Mouse (Mus musculus) heart, adult 2 months (tissue): ENCODE measurements around the gene Krt18.

Experiments
- CTCF ChIP-seq: fragments of 200-600 bp; IDR thresholded peaks from 2 replicates; pipeline ENCODE4 v1.8.1; 2022; ENCODE audit warnings: antibody characterized with exemption, mild to moderate bottlenecking, moderate library complexity
- EP300 ChIP-seq: fragments of 200-500 bp; IDR thresholded peaks from 2 replicates; pipeline ENCODE4 v1.6.1; 2011; ENCODE audit warnings: low read depth, low read length, control low read depth; ENCODE audit not compliant: insufficient read depth
- POLR2A ChIP-seq: fragments of 200-500 bp; IDR thresholded peaks from 2 replicates; pipeline ENCODE4 v1.6.1; 2011; ENCODE audit warnings: mild to moderate bottlenecking, low read depth, low read length, control low read depth; ENCODE audit not compliant: insufficient read depth

DNA sequence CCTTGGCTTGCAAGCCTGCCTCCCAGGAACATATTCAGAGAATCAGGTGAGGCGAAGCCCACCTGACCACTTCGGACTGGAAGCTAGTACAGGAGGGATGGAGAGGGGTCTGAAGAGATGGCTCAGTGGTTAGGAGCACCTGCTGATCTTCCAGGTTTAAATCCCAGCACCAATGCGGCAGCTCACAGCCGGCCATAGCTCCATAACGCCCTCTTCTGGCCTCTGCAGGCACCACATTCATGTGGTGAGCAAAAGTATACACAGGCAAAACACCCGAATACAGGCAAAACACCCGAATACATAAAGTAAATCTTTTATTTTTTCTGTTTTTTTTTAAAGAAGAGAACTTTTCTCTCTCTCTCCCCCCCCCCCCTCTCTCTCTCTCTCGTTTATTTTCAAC lies 39.3 kb upstream of the Krt18 start:
- TF ChIP-seq CTCF (no peak), POLR2A (no peak), EP300 (no peak)
